Mouse (Mus musculus): Measurements from ENCODE around the gene Coasy.
A peak's percentile ranks its signal among the peaks of the same experiment; 100 is the strongest.

The Coasy gene

GRCm38 (mm10) chr11:101062971-101063675, 19.2 kb upstream of the Coasy start:
- DNase-seq (ENCODE audit: low spot score in 2 of 2), result no peak

- DNase-seq (ENCODE audit: low spot score in 2 of 2), result peak; percentile 75 to 82
Measured at GRCm38 (mm10) chr11:101063676-101064327, 18.6 kb upstream of the Coasy start.

- DNase-seq (ENCODE audit: low spot score in 2 of 2), result no peak
Measured at GRCm38 (mm10) chr11:101064462-101064861, 17.9 kb upstream of the Coasy start.

GRCm38 (mm10) chr11:101065002-101065401, 17.4 kb upstream of the Coasy start:
- no peak for DNase-seq (ENCODE audit: low spot score in 2 of 2)

GRCm38 (mm10) chr11:101066549-101067412, 15.6 kb upstream of the Coasy start:
- peak; percentile 72 to 84 for DNase-seq (ENCODE audit: low spot score in 2 of 2)

GRCm38 (mm10) chr11:101069391-101070188, 12.8 kb upstream of the Coasy start, which contains the start of gene Naglu:
Gene Naglu, plus strand, starts transcription at chr11:101070012.
- DNase-seq (ENCODE audit: low spot score in 2 of 2), result peak; percentile 86 to 93

GRCm38 (mm10) chr11:101070189-101070527, 12.2 kb upstream of the Coasy start:
- no peak for DNase-seq (ENCODE audit: low spot score in 2 of 2)

- DNase-seq (ENCODE audit: low spot score in 2 of 2), result no peak
Measured at GRCm38 (mm10) chr11:101070987-101071386, 11.4 kb upstream of the Coasy start.

- DNase-seq (ENCODE audit: low spot score in 2 of 2), result no peak
Measured at GRCm38 (mm10) chr11:101071810-101072428, 10.4 kb upstream of the Coasy start.

GRCm38 (mm10) chr11:101078121-101078520, 4.2 kb upstream of the Coasy start, which contains the start of gene Hsd17b1:
Gene Hsd17b1, plus strand, starts transcription at chr11:101078411.
- no peak for DNase-seq (ENCODE audit: low spot score in 2 of 2)

- no peak for DNase-seq (ENCODE audit: low spot score in 2 of 2)
Measured at GRCm38 (mm10) chr11:101079746-101080145, 2.6 kb upstream of the Coasy start.

GRCm38 (mm10) chr11:101080421-101080820, 1.9 kb upstream of the Coasy start:
- DNase-seq (ENCODE audit: low spot score in 2 of 2), result no peak

- no peak for DNase-seq (ENCODE audit: low spot score in 2 of 2)
Measured at GRCm38 (mm10) chr11:101081659-101082058, 706 bp upstream of the Coasy start.

- DNase-seq (ENCODE audit: low spot score in 2 of 2), result no peak
Measured at GRCm38 (mm10) chr11:101083083-101083697, 825 bp downstream of the Coasy start.

- no peak for DNase-seq (ENCODE audit: low spot score in 2 of 2)
Measured at GRCm38 (mm10) chr11:101084246-101084645, 1.9 kb downstream of the Coasy start.

GRCm38 (mm10) chr11:101084811-101085210, 2.4 kb downstream of the Coasy start:
- DNase-seq (ENCODE audit: low spot score in 2 of 2), result no peak

GRCm38 (mm10) chr11:101085617-101086322, 3.4 kb downstream of the Coasy start:
- DNase-seq (ENCODE audit: low spot score in 2 of 2), result no peak

- no peak for DNase-seq (ENCODE audit: low spot score in 2 of 2)
Measured at GRCm38 (mm10) chr11:101086323-101086674, 3.9 kb downstream of the Coasy start.

GRCm38 (mm10) chr11:101086756-101087681, 4.7 kb downstream of the Coasy start, which contains the start of gene Mlx:
Gene Mlx, plus strand, starts transcription at chr11:101087277.
- peak; percentile 72 to 81 for DNase-seq (ENCODE audit: low spot score in 2 of 2)

Data from spleen, postnatal 14 days (tissue).